Mouse (Mus musculus): Measurements from ENCODE around the gene Agrp. TPM values are rescaled to one million over a fixed set of nuclear protein-coding genes. Genes with fewer than 3 reads are reported as not detected.
A peak's percentile ranks its signal among the peaks of the same experiment; 100 is the strongest.

Gene Agrp
- total RNA-seq (2021): not detected

DNA sequence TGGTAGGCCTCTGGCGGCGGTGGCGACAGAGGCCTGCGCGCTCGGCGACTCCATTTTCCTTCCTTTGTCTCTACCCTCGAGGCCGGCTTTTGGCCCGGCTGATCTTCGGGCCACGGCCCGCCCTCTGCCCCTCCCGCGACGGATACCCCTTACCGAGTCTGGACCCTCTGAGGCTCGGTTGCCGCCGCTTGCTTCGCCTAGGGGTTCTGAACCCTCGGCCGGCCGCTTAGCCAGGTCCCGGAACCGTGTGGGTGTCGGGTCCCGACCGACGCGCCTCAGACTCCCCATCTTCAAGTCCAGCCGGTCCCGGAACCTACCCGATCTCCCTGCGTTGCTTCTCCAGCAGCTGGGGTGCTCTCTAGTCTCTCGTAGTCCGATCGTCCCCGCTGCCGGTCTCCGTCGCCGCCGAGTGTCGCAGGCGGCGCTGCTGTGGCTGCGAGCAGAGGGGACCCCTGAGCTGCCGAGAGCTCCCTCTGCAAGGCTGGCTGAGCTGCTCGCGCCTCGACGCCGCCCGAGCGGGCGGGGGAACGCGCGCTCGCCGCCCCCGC, at the start of gene Agrp:
Gene Agrp, minus strand, starts transcription at position 431 of the 548 bp plus-strand sequence.
- intact Hi-C loops (cut with DNase I): loop anchor here (2.0 to 5.0 kb wide), 2 partner anchors 40 to 50 kb away; partner anchors contain the start of gene Carmil2

GRCm38 (mm10) chr8:105686551-105686950, 49.4 kb upstream of the Agrp start:
- intact Hi-C loops (cut with DNase I): loop anchor here (5.0 kb wide), 2 partner anchors 49 to 119 kb away; partner anchors contain the start of genes Agrp, Atp6v0d1 and Ctcf

More for the DNA sequence above, at the start of gene Agrp:
- no peak for DNase-seq (ENCODE audit: low spot score)

GRCm38 (mm10) chr8:105685796-105686308, 48.7 kb upstream of the Agrp start, which contains the start of gene Carmil2:
Carmil2 (plus strand) TSS chr8:105686274.
- intact Hi-C loops (cut with DNase I): loop anchor here (5.0 kb wide), 2 partner anchors 49 to 119 kb away; partner anchors contain the start of genes Agrp, Atp6v0d1 and Ctcf
- no peak for DNase-seq (ENCODE audit: low spot score)

More at GRCm38 (mm10) chr8:105686551-105686950, 49.4 kb upstream of the Agrp start:
- no peak for DNase-seq (ENCODE audit: low spot score)

GRCm38 (mm10) chr8:105685325-105685724, 48.1 kb upstream of the Agrp start:
- DNase-seq (ENCODE audit: low spot score): no peak
- intact Hi-C loops (cut with DNase I): loop anchor here (5.0 kb wide), 2 partner anchors 48 to 118 kb away; partner anchors contain the start of genes Agrp, Atp6v0d1 and Ctcf

DNA sequence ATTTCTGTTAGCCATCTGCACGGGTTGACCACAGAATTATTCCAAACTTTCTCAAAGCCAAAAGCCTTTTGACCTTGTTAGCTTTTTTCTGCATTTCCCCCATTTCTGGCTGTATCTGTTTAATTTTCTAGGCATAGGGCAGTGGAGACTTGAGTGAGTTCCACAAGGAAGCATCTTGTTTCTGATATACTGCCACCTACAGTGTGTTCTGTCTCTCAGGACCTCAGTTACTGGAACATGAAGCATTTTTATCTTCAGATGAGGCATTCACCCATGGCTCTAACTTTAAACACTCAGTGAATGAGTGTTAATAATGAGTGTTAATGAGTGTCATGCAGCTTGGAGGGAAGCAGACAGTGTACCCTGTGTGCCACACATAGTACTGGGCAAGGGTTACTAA, 40.7 kb upstream of the Agrp start:
- DNase-seq (ENCODE audit: low spot score): no peak
- intact Hi-C loops (cut with DNase I): no loop called here

- intact Hi-C loops (cut with DNase I): no loop called here
- no peak for DNase-seq (ENCODE audit: low spot score)
These were observed 24.0 kb upstream of the Agrp start for GRCm38 (mm10) chr8:105661167-105661566.

GRCm38 (mm10) chr8:105657641-105658040, 20.4 kb upstream of the Agrp start:
- DNase-seq (ENCODE audit: low spot score): no peak
- intact Hi-C loops (cut with DNase I): no loop called here

- no peak for DNase-seq (ENCODE audit: low spot score)
These were observed 11.7 kb upstream of the Agrp start for GRCm38 (mm10) chr8:105648929-105649328.

DNA sequence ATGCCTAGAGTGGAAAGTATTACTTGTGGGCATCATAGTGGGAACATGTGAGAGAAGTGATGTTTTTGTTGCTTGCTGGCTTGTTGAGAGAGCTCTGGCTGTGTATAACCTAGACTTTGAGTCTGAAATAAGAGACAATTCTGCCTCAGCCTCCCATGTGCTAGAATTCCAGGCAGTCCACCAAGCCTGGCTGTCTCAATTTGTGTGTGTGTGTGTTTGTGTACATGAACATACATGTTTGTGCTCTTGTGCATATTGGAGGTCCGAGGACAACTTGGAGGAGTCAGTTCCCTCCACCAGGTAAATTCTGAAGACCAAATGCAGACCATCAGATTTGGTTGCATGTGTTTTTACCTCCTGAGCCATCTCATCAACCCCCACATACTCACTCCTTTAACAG, 8.0 kb upstream of the Agrp start:
- no peak for DNase-seq (ENCODE audit: low spot score)
- intact Hi-C loops (cut with DNase I): no loop called here

More at GRCm38 (mm10) chr8:105648929-105649328, 11.7 kb upstream of the Agrp start:
- intact Hi-C loops (cut with DNase I): no loop called here

DNA sequence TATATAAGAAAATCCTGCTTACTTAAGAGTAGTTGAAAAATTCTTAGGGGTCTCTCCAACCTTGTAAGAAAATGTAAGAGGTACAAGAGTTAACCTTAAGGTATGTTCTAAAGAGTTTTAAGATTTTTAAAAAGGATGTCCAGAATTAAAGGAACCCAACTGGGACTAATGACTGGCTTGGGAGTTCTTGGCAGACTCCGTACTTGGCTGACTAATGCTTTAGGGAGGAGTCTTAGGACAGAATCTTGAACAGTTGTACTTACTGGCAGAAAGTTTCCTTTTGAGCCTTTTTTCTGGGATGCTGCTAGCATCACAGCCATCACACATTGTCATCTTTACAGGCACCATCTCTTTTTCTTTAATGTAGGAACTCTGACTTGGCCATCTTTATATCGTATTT, 3.3 kb upstream of the Agrp start:
- intact Hi-C loops (cut with DNase I): no loop called here
- DNase-seq (ENCODE audit: low spot score): no peak

- intact Hi-C loops (cut with DNase I): loop anchor here (5.0 kb wide), 1 partner anchor 47 kb away; the partner anchor contains the start of gene Carmil2
- no peak for DNase-seq (ENCODE audit: low spot score)
These were observed 2.6 kb upstream of the Agrp start for GRCm38 (mm10) chr8:105639835-105640234.

- intact Hi-C loops (cut with DNase I): loop anchor here (5.0 kb wide), 1 partner anchor 49 kb away; the partner anchor contains the start of gene Carmil2
These were observed 1.3 kb upstream of the Agrp start for GRCm38 (mm10) chr8:105638510-105638909.

GRCm38 (mm10) chr8:105637601-105638041, 428 bp upstream of the Agrp start:
- DNase-seq (ENCODE audit: low spot score): no peak
- intact Hi-C loops (cut with DNase I): loop anchor here (2.0 to 5.0 kb wide), 2 partner anchors 41 to 50 kb away; partner anchors contain the start of gene Carmil2

More at GRCm38 (mm10) chr8:105638510-105638909, 1.3 kb upstream of the Agrp start:
- no peak for DNase-seq (ENCODE audit: low spot score)

DNA sequence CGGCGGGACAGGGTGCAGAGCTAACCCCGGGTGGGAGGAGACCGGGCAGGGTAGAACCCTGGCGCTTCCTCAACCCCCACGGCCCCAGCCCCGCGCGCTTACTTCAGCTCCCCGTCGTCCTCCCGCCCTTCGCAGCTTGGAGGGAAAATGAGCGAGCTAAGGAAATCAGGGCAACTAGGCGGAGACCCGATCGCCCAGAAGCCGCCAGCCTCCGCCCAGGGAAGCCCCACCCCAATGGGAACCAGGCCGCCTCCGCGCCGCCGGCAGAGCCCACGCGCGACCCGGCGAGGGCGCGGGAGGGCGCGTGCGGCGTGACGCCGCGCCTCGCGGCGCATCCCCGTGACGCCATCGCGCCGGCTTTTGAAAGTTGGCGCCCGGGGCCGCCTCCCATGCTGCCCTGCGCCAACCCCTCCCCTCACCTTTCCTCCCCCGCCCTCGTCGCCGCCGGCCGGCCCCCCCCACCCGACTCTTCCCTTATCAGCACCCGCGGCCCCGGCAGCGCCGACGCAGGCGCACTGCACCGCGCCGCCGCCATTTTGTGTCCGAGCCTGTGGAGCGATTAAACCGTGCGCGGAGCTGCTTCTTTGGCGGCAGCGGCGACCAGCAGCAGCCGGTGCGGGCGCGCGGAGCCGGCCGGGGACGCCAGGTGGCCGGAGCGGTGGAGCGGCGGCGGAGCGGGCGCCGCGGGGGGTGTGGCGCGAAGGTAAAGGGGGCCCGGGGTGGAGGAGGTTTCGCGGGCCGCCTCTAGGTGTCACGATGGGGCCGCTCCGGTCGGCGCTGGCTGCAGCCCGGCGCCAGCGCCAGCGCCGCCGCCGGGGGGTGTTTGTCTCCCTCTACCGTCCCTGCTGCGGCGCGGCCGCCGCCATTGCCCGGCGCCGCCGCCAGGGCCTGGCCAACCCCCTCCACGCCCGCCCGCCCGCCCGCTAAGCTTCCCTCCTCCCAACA, 903 bp downstream of the Agrp start, which contains the start of gene Ctcf:
Gene Ctcf, plus strand, starts transcription at position 551 of the 945 bp plus-strand sequence.
- DNase-seq (ENCODE audit: low spot score): peak; percentile 83
- intact Hi-C loops (cut with DNase I): loop anchor here (2.0 to 5.0 kb wide), 2 partner anchors 39 to 51 kb away; partner anchors contain the start of gene Carmil2

DNA sequence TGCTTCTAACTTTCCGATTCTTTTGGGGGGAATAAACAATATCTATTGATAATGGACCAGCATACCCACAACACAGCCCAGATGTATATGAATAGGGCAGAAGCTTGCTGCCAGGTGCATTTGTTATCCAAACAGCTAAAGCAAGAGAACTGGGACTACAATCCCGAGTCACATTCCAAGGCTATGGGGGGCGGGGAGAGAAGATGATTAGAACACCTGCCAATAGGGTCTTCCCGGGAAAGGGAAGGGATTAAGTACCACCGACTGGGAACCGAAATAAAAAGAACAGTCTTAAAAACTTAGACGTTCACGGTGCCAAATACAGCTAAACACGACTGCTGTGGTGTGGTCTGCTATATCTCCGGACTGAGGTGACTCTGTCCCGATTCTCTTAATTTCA, 1.7 kb downstream of the Agrp start:
- DNase-seq (ENCODE audit: low spot score): no peak
- intact Hi-C loops (cut with DNase I): loop anchor here (2.0 to 5.0 kb wide), 2 partner anchors 21 to 52 kb away; partner anchors contain the start of gene Carmil2

DNA sequence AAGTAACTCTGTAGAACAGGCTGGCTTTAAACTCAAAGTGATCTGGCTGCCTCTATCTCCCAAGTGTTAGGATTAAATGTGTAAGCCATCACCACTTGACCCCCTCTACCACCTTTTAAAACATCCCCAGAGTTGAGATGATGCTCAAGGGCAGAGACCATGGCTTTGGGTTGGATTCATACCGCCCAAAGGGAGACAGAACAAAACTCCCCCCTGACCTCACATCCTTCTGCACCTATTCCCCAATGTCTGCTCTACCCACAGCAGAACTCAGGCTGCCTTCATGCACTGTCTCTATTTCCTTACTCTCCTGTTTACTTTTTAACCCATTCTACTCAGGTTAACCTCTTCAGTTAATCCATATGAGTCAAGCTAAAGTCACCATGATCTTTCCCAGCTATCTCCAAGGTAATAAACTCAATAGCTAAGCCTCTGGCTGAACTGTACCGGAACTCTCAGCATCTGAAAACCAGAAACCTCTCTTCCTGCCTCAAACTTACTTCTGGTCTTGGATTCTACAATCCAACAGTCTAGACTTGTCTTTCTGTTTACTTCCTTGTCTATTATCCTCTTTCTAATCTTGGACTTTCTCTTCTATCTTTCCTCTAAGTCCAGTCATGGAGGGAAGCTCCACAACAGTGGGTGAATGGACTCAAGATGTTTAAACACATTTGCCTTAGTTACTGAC, 2.3 kb downstream of the Agrp start:
- no peak for DNase-seq (ENCODE audit: low spot score)
- intact Hi-C loops (cut with DNase I): loop anchor here (2.0 to 5.0 kb wide), 2 partner anchors 20 to 52 kb away; partner anchors contain the start of gene Carmil2

GRCm38 (mm10) chr8:105629337-105629736, 7.9 kb downstream of the Agrp start:
- intact Hi-C loops (cut with DNase I): no loop called here
- DNase-seq (ENCODE audit: low spot score): no peak

- intact Hi-C loops (cut with DNase I): no loop called here
These were observed 11.1 kb downstream of the Agrp start for GRCm38 (mm10) chr8:105626086-105626485.

GRCm38 (mm10) chr8:105624831-105625230, 12.4 kb downstream of the Agrp start:
- intact Hi-C loops (cut with DNase I): loop anchor here (5.0 kb wide), 2 partner anchors 58 to 307 kb away; partner anchors contain the start of genes Atp6v0d1 and Ctrl
- no peak for DNase-seq (ENCODE audit: low spot score)

More at GRCm38 (mm10) chr8:105626086-105626485, 11.1 kb downstream of the Agrp start:
- no peak for DNase-seq (ENCODE audit: low spot score)
